Mouse (Mus musculus) retina, postnatal 7 days (tissue): ENCODE data around the gene Cwc22.

Experiments
- DNase-seq: peaks from one replicate; pipeline ENCODE4 v3.0.0-alpha.2; 2012; ENCODE audit warnings: low read depth, low spot score

The Cwc22 gene

DNA sequence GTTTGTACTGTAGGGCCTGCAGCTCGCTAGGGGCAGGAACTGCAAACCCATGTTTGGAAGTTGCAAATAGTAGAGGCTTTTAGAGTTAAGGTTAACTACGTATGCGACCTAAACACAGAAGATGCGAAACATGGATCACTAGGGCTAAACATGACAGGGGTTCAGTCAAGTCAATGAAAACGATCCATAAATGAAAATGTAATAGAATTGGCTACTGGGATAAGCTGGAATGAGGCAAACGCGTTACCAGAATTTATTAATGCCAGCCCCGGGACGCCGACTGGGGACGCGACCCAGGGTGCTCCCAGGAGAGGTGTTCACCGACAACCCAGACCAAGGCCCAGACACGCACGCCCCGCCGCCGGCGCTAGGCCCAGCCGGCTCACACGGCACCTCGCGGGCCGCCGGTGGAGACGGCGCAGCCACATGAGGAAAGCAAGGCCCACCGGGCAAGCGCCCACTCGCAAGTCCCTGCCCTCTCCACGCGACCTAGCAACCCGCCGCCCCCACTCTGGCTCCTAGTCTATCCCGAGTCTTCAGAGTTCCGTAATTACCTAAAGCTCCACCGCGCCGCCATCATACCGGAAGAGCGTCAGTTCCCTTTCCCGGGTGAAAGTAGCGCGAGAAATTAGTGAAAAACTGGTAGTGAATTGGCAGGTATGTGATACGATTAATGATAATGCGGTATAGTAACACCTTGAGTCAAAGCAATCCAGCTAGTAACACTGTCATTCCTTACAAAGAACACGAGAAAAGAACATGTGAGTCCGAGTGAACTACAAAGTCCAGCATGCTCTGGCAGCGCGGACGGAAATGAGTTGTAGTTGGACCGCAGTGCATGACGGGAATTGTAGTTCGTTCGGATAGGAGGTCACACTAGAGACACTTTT, at the start of gene Cwc22:
TSS of gene Cwc22 (minus strand) at position 780 of the 890 bp plus-strand sequence.
- peak; percentile 85 for DNase-seq

DNA sequence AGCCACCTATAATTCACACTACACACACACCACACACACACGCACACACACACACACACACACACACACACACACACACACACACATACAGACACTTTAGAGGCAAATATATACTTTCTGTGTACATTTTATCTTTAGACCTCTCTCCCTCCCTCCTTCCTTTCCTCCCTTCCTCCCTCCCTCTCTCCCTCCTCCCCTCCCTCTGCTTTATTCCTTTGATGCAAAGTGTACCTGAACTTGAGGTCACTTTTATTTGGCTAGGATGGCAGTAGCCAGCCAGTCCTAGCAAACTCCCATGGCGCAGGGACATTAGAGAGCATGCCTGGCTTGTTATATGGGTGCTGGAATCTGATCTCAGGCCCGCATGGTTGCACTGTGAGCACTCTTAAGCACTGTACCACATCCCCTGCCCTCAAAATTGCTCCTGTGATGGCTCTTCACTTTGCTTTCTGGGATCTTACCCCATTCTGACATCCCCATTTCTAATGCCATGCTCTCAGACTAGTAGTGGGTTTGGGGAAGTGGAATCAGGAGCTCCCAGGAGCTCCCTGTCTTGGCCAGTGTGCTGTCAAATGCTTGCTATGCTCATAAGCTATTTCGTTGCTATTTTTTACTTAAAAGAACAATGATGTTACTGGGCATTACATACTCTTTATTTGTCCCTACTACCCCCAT, 47.7 kb upstream of the Cwc22 start:
- DNase-seq: no peak

DNA sequence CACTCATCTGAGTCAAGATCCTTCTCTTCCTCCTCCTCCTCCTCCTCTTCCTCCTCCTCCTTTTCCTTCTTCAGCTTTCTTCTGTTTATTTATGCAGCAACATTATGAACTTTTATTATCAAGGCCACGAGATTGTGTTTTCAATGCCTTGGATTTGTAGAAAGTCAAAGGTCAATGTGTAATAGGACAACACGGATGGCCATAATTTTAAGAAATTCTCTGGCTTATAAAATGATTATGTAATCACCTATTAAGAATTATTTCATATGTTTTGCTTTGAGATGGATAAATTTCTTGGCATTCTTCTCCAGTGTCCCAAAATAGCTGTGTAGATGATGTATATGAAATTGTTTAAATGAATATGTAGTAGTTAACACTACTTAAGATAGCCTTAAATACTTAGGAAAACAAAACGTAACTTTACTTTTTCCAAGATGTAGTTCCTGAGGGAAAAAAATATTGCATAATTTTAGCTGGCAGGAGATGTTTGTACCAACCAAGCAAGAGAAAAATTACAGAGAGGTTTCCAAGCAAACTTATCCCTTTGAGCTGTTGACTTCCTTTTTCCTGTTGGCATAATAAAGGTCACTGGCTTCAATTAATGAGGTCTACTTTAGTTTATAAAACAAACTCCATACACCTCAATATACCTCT, 46.9 kb upstream of the Cwc22 start:
- no peak for DNase-seq

DNA sequence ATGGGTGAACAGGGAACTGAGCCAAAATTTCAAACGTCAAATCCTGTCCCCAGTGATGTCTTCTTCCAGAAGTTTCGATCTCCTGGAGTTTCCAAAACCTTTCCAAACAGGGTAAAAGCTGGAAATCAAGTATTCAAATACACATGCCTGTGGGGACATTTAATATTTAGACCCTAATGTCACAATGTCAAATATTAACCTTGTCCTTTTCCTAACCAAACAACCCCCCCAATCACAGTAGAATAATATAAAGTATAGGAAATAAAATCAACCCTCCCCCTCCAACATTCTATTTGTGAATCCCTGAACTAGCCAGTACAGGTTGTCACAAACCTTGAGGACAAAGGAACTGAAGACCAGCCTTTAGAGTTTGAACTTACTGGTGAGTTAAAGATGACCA, 44.6 kb upstream of the Cwc22 start:
- no peak for DNase-seq

DNA sequence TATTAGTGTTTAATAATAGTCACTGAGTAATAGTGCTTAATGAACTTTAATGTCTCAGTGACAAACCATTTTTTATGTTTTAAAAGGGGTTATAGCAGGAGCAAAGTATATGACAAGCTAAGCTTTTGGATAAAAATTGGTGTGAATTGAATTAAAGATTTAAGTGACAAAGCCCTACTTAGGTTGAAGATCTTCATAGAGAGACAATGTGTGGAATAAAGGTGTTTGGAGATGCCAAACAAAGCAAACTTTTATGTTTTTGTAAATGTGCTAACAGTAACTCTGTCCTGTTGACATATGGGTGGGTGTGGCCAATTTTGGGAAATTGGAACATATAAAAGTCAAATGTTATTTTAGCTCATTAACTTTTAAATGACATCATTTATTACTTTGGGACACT, 43.9 kb upstream of the Cwc22 start:
- no peak for DNase-seq

DNA sequence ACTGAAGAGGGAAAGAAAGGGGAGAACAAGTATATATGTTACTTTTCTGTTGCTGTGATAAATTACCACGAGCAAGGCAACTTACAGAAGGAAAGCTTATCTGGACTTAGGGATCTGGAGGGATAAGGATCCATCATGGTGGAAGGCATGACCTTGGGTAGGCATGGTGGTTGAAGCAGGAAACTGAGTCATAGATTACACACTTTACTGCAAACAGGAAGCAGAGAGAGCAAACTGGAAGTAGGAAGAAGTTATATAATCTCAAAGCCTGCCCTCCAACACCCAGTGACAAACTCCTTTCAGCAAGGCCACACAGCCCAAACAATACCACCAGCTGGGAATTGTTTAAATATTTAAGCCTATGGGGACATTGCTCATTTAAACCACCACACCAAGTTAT, 43.2 kb upstream of the Cwc22 start:
- DNase-seq: no peak

DNA sequence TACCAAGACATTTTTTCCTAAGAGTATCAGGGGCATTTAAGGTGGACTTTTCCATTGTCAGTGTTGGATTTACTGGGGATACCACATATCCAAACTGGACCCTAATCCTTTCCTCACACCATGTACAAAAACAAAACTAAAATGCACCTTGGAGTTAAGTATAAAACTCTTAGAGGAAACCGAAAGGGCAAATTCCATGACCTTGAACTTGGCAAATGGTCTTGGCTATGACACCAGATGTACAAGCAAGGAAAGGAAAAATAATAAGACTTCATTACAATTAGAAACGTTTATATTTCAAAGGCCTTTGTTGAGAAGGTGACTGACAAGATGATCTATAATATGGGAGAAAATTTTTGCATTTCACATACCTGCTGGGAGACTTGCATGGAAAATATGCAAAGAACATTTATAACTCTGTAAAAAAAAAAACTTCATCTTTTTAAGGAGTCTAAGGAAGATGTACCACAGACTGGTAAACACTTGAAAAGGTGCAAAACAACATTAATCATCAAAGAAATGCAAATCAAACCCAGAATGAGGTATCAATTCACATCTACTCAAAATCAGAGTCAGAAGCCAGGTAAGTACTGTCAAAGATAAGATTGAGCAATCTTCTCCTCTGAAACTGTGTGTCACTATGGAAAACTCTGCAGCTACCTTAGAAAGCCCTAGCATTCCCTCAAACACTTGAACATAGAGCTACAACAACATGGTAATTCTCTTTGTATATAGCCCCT, 40.0 kb upstream of the Cwc22 start:
- no peak for DNase-seq

DNA sequence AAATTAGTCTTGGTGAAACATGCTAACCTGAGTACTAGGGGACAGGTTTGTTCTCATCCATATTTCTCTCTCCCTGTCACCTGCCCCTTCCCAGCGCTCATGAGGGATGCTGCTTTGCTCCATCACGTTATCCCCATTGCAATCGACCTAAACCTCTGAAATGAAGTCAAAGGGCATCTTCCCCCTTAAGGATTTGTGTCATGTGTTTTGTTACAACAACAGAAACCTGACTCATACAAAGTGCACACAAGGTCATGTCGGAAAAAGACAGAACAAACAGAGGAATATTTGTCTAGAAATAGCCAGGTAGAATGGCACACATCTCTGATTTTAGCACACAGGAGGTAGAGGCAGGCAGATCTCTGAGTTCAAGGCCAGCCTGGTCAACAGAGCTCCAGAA, 38.0 kb upstream of the Cwc22 start:
- no peak for DNase-seq

DNA sequence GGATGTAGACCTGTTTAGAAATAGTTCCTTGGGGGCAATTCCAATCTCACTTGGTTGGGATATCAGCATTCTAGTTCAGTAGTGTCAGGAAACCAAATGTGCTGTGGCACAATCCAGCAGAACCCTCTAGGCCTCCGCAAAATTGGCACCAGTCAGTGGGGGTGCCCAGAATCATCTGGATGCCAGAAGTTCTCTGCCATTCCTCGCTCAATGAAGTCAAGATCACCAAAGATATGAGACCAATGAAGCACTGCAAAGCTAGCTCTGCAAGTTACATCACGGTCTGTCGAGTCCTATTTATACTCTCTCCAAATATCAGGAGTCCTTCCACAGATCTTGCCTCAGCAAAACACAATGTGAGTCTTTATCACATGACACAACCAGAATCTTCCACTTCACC, 35.7 kb upstream of the Cwc22 start:
- DNase-seq: no peak

DNA sequence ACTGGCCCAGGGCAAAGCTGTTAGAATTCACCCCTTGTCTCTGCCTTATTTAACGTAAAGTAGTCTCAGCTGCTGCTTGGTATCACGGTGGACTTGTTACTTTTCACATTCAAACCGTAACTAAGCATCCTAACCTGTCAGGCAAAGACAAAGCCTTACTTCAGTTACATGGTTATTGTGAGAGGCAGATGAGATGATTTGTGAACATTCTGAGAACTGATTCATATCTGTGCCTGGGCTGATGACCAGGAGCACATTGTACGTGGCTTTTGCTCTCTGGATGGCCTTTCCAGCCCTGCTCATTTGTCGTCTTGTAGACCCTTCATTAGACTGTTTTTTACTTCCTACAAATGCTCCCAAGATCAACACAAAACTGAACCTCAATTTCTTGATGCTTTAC, 34.5 kb upstream of the Cwc22 start:
- no peak for DNase-seq

DNA sequence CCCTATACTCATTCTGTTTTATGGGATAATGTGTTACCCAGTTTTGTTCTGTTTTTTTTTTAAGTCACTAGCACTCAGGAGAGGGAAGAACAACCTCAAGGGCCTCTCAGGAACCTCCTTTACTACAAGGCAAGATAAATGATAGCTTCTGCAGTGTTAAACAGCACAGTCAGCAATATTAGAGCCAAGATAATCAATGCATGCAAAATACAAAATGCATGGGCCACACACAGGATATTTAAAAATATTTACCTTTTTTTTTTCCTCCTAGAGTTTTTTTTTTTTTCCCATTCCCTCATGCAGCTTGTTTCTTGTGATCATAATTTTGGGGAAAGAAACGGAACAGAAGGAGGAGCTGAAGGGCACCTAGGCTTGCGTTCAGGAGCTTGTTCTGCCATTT, 33.3 kb upstream of the Cwc22 start:
- DNase-seq: no peak

DNA sequence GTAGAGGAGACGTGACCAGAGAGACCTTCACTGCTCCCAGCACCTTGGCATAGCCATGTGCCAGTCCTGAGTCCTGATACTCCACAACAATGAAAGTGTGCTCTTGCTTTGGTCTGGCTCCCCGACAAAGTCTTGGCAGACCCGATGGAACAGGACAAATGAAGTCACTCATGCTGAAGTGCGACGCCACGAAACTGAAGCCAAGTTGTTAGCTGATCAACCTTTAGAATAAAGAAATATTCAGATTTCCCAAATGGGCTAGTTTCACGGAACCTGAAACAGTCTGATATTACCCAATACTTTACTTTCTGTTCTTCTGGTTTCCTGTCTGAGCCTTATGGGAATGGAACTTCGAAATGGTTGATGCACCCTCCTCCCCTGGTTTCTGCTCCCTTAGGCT, 32.9 kb upstream of the Cwc22 start:
- no peak for DNase-seq

DNA sequence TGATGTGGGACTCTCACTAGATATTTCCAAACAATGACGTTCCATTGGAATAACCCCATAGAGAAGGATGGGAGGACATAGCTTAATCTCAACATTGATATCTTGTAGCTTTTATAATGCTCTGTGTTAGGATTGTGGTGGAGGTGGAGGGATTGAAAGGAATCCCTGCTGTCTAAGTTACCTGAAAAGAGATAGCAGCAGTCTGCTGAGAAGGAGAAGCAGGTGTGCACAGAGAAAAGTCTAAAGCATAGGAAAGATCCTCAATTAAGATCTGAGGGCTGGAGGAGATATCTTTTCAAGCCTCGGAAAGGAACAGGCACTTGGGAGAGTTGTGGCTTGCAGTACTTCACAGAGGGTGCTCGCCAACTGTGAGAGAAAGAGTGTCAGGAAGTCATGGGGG, 32.1 kb upstream of the Cwc22 start:
- DNase-seq: no peak

DNA sequence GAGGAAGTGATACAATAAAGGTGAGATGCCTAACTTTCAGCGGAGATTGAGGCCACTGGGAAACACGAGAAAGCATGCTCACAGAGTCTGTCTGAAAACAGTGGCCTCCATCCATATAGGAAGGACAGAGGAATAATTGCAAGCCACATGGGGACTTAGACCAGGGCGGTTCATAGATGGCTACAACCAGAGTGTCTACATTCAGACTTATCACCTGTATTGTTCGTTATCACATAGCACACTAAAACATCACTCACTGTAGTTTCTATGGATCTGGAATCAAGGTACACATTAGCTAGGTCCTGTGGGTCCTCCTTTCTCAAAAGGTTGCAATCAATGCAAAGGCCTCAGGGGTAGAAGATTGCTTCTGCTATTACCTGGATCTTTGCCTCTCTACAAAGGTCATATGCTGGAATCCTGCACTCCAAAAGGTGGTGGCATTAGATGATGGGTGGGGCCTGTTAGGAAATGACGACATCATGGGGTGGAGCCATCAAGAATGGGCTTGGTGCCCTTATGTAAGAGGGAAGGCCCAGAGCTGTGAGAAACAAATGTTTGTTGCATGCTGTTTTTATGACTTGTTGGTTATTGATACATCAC, 30.2 kb upstream of the Cwc22 start:
- DNase-seq: no peak

DNA sequence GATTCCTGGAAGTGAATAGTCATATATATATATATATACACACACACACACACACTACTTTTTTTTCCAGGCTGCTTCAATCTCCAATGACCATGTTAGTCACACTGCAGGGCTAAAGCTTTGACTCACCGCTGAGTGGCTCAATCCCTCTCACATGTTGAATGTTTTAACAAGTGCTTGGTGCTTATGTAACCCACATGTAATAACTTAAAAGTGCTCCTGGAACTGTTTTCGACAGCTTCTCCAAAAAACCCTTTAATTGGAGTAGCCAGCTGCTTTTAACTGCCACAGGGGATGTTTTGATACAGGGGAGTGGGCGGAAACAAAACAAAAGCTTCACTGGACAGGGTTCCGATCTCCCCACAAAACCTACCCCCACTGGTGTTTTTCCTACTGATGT, 29.4 kb upstream of the Cwc22 start:
- no peak for DNase-seq

DNA sequence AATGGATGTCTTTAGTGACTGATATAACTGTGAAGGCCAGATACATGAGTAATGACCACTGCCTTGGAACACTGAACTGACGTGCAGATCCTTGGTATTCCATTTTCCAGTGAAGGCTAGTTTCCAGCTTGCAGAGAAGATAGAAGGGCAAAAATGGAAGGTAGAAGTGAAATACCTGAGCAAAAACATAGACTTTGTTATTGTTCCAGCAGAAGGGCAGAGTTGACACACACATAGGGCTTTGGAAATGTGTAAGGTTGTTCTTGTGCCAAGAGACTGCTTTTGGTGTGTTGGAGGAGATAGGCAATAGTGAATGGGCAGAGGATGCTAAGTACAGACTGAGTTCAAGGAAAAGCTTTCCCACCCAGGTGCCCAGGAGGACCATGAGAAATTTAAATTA, 28.8 kb upstream of the Cwc22 start:
- DNase-seq: no peak

DNA sequence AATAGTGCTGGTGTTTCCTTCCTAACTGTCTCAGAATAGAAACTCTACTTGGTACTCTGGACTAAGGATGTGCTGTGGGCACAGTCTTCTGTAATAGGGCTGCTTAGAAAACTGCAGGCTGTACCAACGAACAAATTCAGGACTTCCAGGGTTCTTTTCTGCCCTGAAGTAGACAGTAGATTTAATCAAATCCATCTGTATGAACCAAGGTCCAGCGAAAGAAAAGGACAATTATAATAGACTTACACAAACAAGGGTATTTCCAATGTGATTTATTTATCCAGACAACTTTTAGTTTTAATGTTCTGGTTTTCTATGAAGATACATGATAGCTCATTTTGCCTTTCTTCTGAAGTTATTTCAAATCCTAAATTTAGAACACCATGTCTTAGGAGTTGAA, 28.2 kb upstream of the Cwc22 start:
- no peak for DNase-seq

DNA sequence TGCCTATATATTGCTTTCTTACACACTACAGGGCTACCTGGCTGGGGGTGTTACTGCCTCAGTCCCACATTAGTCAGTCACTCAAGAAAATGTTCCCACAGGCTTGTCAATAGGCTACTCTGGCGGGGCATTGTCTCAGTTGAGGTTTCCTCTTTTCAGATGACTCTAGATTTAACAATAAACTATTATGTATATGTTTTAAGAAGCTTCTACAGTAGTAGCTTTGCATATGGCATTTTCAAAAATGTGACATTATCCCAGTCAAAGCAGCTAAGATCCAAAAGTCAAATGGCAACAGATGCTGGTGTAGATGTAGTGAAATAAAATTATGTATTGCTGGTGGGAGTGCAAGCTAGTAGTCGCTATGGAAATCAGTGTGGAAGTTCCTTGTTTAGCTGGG, 27.1 kb upstream of the Cwc22 start:
- DNase-seq: no peak

DNA sequence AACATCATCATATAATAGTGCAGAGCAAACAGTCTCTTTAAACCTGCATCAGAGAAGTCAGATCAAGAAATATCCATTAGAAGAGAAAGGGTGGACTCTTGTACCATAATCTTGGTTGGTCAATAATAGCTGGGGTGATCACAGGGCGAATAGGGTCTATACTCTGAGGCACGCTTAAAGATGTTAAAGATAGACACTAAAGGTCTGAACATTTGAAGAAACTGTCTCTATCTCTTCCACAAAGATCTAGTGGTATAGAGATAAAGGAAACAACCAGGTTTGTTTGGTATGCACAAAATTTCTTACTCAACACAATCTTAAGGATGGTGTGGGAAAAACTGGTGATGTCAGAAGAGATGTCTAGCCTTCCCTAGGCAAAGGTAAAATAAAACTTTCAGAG, 26.4 kb upstream of the Cwc22 start:
- no peak for DNase-seq

DNA sequence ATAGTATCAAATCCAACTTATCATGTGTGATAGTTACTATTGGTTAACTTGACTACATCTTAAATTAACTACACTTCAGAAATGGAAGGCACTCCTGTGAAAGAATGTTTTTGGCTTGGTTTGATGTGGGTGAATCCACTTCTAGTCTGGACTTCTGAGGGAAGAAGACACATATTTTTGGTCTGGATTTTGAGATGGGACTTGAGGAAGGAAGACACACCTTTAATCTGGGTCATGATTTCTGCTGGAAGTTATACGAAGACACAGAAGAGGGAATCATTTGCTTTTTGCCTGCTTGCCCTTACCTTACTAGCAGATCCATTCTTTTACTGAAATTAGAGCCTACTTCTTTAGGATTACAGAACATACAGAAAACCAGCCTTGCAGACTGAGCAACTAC, 25.7 kb upstream of the Cwc22 start:
- no peak for DNase-seq

DNA sequence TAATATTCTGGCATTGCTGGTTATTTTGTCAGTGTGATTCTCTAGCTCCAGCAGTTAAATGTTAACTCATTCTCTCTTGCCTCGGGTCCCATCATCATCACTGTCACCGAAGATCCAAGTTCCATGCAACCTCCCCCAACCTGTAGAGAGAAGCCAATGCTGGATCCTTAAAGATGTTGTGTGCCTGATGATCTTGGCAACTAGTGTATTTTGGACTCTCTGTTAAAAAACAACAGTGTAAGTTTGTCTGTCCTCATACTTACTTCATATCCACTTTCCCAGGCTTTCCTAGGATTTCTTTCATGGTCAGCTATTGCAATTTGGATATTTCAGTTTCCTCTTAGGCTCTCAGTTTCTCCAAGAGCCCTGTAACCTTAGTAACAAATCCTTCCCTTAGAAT, 25.2 kb upstream of the Cwc22 start:
- no peak for DNase-seq

DNA sequence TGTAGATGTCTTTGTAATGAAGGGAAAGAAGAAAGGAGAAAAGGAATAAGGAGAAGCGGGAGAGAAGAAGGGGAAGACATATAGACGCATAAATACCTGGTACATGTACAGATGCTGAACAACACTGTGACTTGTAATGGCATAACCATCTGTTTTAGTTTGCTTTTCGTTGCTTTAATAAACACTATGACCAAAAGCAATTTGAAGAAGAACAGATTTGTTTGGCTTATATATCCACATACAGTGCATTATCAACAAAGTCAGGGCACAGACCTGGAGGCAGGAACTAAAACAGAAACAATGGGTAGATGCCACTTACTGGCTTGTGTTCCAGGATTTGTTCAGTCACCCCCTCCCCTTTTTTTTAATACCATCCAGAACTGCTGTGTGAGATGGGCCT, 24.4 kb upstream of the Cwc22 start:
- DNase-seq: no peak
